Mouse (Mus musculus) embryonic facial prominence, embryonic 10.5 days (tissue): ENCODE measurements around the gene I830077J02Rik. TPM values are rescaled to one million over a fixed set of nuclear protein-coding genes. Genes with fewer than 3 reads are reported as not detected.

ENCODE experiments used
- DNase-seq: peaks from one replicate; pipeline ENCODE4 v3.0.0-alpha.2; 2017; ENCODE audit warnings: low spot score
- H3K27ac ChIP-seq: fragments of 300-500 bp; sonication (generic); replicated peaks from 2 replicates; pipeline ENCODE4 v1.5.1; 2016; ENCODE audit warnings: mild to moderate bottlenecking
- H3K27me3 ChIP-seq: fragments of 300-500 bp; sonication (generic); replicated peaks from 2 replicates; pipeline ENCODE4 v1.6.1; 2016; ENCODE audit warnings: low read depth, mild to moderate bottlenecking; ENCODE audit not compliant: poor library complexity, severe bottlenecking
- H3K36me3 ChIP-seq: fragments of 300-500 bp; sonication (generic); replicated peaks from 2 replicates; pipeline ENCODE4 v1.6.1; 2016; ENCODE audit warnings: mild to moderate bottlenecking, moderate library complexity
- H3K4me1 ChIP-seq: fragments of 300-500 bp; sonication (generic); 2 replicates; pipeline ENCODE4 v1.6.1; 2016
- H3K4me3 ChIP-seq: fragments of 300-500 bp; sonication (generic); 2 replicates; pipeline ENCODE4 v1.5.1; 2016; ENCODE audit warnings: mild to moderate bottlenecking, moderate library complexity
- H3K9me3 ChIP-seq: fragments of 300-500 bp; sonication (generic); 2 replicates; pipeline ENCODE4 v1.6.1; 2016; ENCODE audit warnings: mild to moderate bottlenecking
- WGBS: fragments of 180-500 bp; shearing (Covaris S2); methylation state at CpG from one replicate; pipeline ENCODE4 v1.1.7; 2016; 5-methylcytosine and 5-hydroxymethylcytosine counted together
- polyA plus RNA-seq: library from polyadenylated mRNA; unstranded; fragments of >200 nt; fragmentation: Nextera tagmentation; extraction: Ambion mirVana; gene quantifications from 2 replicates; pipeline ENCODE4 v1.2.1, GENCODE M21; 2016

The I830077J02Rik gene
- polyA plus RNA-seq, 1 experiment from 2014 or later = 0.61 TPM

- no peak overlapping the region for H3K27ac ChIP-seq
- no peaks in the 10 kb centered on the region for H3K36me3 ChIP-seq
- H3K4me1 ChIP-seq = peaks cover 3% of the 10 kb centered on the region
- no peaks in the 10 kb centered on the region for H3K9me3 ChIP-seq
- H3K4me3 ChIP-seq = no peak overlapping the region
- 43% methylated on average over 8 of the region's 8 CpGs for WGBS
- H3K27me3 ChIP-seq = no peaks in the 10 kb centered on the region
- DNase-seq = peak; percentile 88
Measured at GRCm38 (mm10) chr3:105899394-105900147, 32.9 kb downstream of the I830077J02Rik start.

- Histone ChIP-seq H3K27ac (no peak overlapping the region), H3K4me3 (no peak overlapping the region), H3K4me1 (peaks cover 11% of the 10 kb centered on the region), H3K27me3 (no peaks in the 10 kb centered on the region), H3K36me3 (no peaks in the 10 kb centered on the region), H3K9me3 (no peaks in the 10 kb centered on the region)
- 91% methylated on average over 11 of the region's 11 CpGs for WGBS
- DNase-seq = no peak
Measured at GRCm38 (mm10) chr3:105898861-105899260, 33.6 kb downstream of the I830077J02Rik start.

- Histone ChIP-seq H3K27ac (no peak overlapping the region), H3K4me3 (no peak overlapping the region), H3K36me3 (no peaks in the 10 kb centered on the region), H3K27me3 (no peaks in the 10 kb centered on the region), H3K9me3 (no peaks in the 10 kb centered on the region), H3K4me1 (peaks cover 15% of the 10 kb centered on the region)
- 88% methylated on average over 2 of the region's 2 CpGs for WGBS
- no peak for DNase-seq
Measured at GRCm38 (mm10) chr3:105898325-105898724, 34.1 kb downstream of the I830077J02Rik start.

GRCm38 (mm10) chr3:105896811-105897210, 35.7 kb downstream of the I830077J02Rik start:
- no peak for DNase-seq
- Histone ChIP-seq H3K27me3 (no peaks in the 10 kb centered on the region), H3K9me3 (no peaks in the 10 kb centered on the region), H3K4me1 (peaks cover 29% of the 10 kb centered on the region), H3K4me3 (no peak overlapping the region), H3K27ac (no peak overlapping the region), H3K36me3 (no peaks in the 10 kb centered on the region)
- WGBS = 82% methylated on average over 3 of the region's 3 CpGs

- DNase-seq = peak; percentile 33
- Histone ChIP-seq H3K9me3 (no peaks in the 10 kb centered on the region), H3K4me1 (peaks cover 29% of the 10 kb centered on the region), H3K27ac (no peak overlapping the region; the same call in 1 of the 2 replicates), H3K36me3 (no peaks in the 10 kb centered on the region), H3K4me3 (no peak overlapping the region), H3K27me3 (no peaks in the 10 kb centered on the region)
- 87% methylated on average over 23 of the region's 23 CpGs for WGBS
Measured at GRCm38 (mm10) chr3:105894601-105895592, 37.6 kb downstream of the I830077J02Rik start.

- DNase-seq = peak; percentile 67
- WGBS = 30% methylated on average over 6 of the region's 6 CpGs
- 0 out of 2 replicates have a peak overlapping the region, but pooled peaks have one; percentile 4 for H3K4me3 ChIP-seq
- peak overlapping the region; percentile 21 for H3K27ac ChIP-seq
- peaks cover 29% of the 10 kb centered on the region for H3K4me1 ChIP-seq
- no peaks in the 10 kb centered on the region for H3K36me3 ChIP-seq
- no peaks in the 10 kb centered on the region for H3K27me3 ChIP-seq
- H3K9me3 ChIP-seq = no peaks in the 10 kb centered on the region
Measured at GRCm38 (mm10) chr3:105893941-105894391, 38.5 kb downstream of the I830077J02Rik start.

- Histone ChIP-seq H3K27me3 (no peaks in the 10 kb centered on the region), H3K36me3 (no peaks in the 10 kb centered on the region), H3K27ac (peak overlapping the region; percentile 10; the same call in 1 of the 2 replicates), H3K4me1 (peaks cover 29% of the 10 kb centered on the region), H3K9me3 (no peaks in the 10 kb centered on the region), H3K4me3 (no peak overlapping the region)
- no peak for DNase-seq
- 84% methylated on average over 19 of the region's 19 CpGs for WGBS
Measured at GRCm38 (mm10) chr3:105892572-105893495, 39.6 kb downstream of the I830077J02Rik start.

GRCm38 (mm10) chr3:105891760-105892571, 40.5 kb downstream of the I830077J02Rik start:
- Histone ChIP-seq H3K27ac (peak overlapping the region; percentile 10; the same call in 1 of the 2 replicates), H3K4me1 (peaks cover 29% of the 10 kb centered on the region)
- peak; percentile 16 for DNase-seq

GRCm38 (mm10) chr3:105891141-105891540, 41.3 kb downstream of the I830077J02Rik start:
- Histone ChIP-seq H3K36me3 (no peaks in the 10 kb centered on the region), H3K4me1 (peaks cover 29% of the 10 kb centered on the region), H3K4me3 (no peak overlapping the region), H3K27me3 (no peaks in the 10 kb centered on the region), H3K9me3 (no peaks in the 10 kb centered on the region), H3K27ac (no peak overlapping the region)
- WGBS = 77% methylated on average over 3 of the region's 3 CpGs
- peak; percentile 6 for DNase-seq

More at GRCm38 (mm10) chr3:105891760-105892571, 40.5 kb downstream of the I830077J02Rik start:
- Histone ChIP-seq H3K27me3 (no peaks in the 10 kb centered on the region), H3K36me3 (no peaks in the 10 kb centered on the region), H3K9me3 (no peaks in the 10 kb centered on the region), H3K4me3 (no peak overlapping the region)
- WGBS = 82% methylated on average over 10 of the region's 10 CpGs

- no peak for DNase-seq
- Histone ChIP-seq H3K27me3 (no peaks in the 10 kb centered on the region), H3K4me3 (no peak overlapping the region), H3K27ac (no peak overlapping the region), H3K9me3 (no peaks in the 10 kb centered on the region), H3K4me1 (peaks cover 29% of the 10 kb centered on the region), H3K36me3 (no peaks in the 10 kb centered on the region)
- WGBS = 72% methylated on average over 4 of the region's 4 CpGs
Measured at GRCm38 (mm10) chr3:105890220-105890619, 42.2 kb downstream of the I830077J02Rik start.

GRCm38 (mm10) chr3:105888961-105889360, 43.5 kb downstream of the I830077J02Rik start:
- Histone ChIP-seq H3K9me3 (no peaks in the 10 kb centered on the region), H3K27me3 (no peaks in the 10 kb centered on the region), H3K27ac (no peak overlapping the region), H3K4me3 (no peak overlapping the region), H3K4me1 (peaks cover 20% of the 10 kb centered on the region), H3K36me3 (no peaks in the 10 kb centered on the region)
- WGBS = 90% methylated on average over 3 of the region's 3 CpGs
- no peak for DNase-seq
